Mouse (Mus musculus) common myeloid progenitor, adult 5-6 weeks (primary cell): ENCODE data around the gene Ppil6. TPM values are rescaled to one million over a fixed set of nuclear protein-coding genes. Genes with fewer than 3 reads are reported as not detected.

Experiments
- ATAC-seq: replicated peaks from 2 replicates; pipeline ENCODE4 v1.8.0; 2016; ENCODE audit warnings: low read depth, mild to moderate bottlenecking, moderate TSS enrichment, inconsistent platforms; ENCODE audit not compliant: poor library complexity, severe bottlenecking
- total RNA-seq: library from RNA; stranded (forward); fragments of 200-1000, 187-1606 nt; gene quantifications from 2 replicates; pipeline ENCODE4 v1.2.3, GENCODE M21; 2017

Ppil6 gene
- 1.0 TPM in 1 of 2 replicates, not detected in the other for total RNA-seq

GRCm38 (mm10) chr10:41489708-41490517, at the start of gene Ppil6, which contains the start of gene Smpd2:
Gene Ppil6, plus strand, starts transcription at chr10:41490439.
Gene Smpd2, minus strand, starts transcription at chr10:41490369.
- peak; percentile 95 for ATAC-seq

GRCm38 (mm10) chr10:41448216-41448615, 42.0 kb upstream of the Ppil6 start:
- ATAC-seq: no peak

GRCm38 (mm10) chr10:41449684-41450083, 40.6 kb upstream of the Ppil6 start:
- peak; percentile 22; the same call in 1 of the 2 replicates for ATAC-seq

GRCm38 (mm10) chr10:41450137-41450670, 40.0 kb upstream of the Ppil6 start, which contains the start of gene Zbtb24:
Gene Zbtb24, plus strand, starts transcription at chr10:41450383.
- ATAC-seq: peak; percentile 98

- no peak for ATAC-seq
Measured at GRCm38 (mm10) chr10:41450780-41451522, 39.3 kb upstream of the Ppil6 start.

GRCm38 (mm10) chr10:41451656-41452055, 38.6 kb upstream of the Ppil6 start:
- no peak for ATAC-seq

- ATAC-seq: no peak
Measured at GRCm38 (mm10) chr10:41452791-41453190, 37.4 kb upstream of the Ppil6 start.

GRCm38 (mm10) chr10:41459990-41460389, 30.2 kb upstream of the Ppil6 start:
- ATAC-seq: no peak

GRCm38 (mm10) chr10:41460501-41460900, 29.7 kb upstream of the Ppil6 start:
- ATAC-seq: no peak

- no peak for ATAC-seq
Measured at GRCm38 (mm10) chr10:41461057-41461722, 29.0 kb upstream of the Ppil6 start.

GRCm38 (mm10) chr10:41464401-41464955, 25.8 kb upstream of the Ppil6 start:
- ATAC-seq: no peak

GRCm38 (mm10) chr10:41467325-41467724, 22.9 kb upstream of the Ppil6 start:
- no peak for ATAC-seq

GRCm38 (mm10) chr10:41470693-41471092, 19.5 kb upstream of the Ppil6 start:
- ATAC-seq: no peak

GRCm38 (mm10) chr10:41472534-41472933, 17.7 kb upstream of the Ppil6 start:
- ATAC-seq: no peak

- ATAC-seq: no peak
Measured at GRCm38 (mm10) chr10:41472962-41473481, 17.2 kb upstream of the Ppil6 start.

GRCm38 (mm10) chr10:41473782-41474468, 16.3 kb upstream of the Ppil6 start:
- ATAC-seq: peak; percentile 51

GRCm38 (mm10) chr10:41474981-41475391, 15.3 kb upstream of the Ppil6 start:
- no peak for ATAC-seq

- peak; percentile 29 for ATAC-seq
Measured at GRCm38 (mm10) chr10:41476171-41477017, 13.8 kb upstream of the Ppil6 start, which contains the start of gene Mical1. Gene Mical1, plus strand, starts transcription at chr10:41476314.
